Mouse (Mus musculus) liver, embryonic 14.5 days (tissue): ENCODE data around the gene Pfn1. TPM values are rescaled to one million over a fixed set of nuclear protein-coding genes. Genes with fewer than 3 reads are reported as not detected.
A peak's percentile ranks its signal among the peaks of the same experiment; 100 is the strongest.

Experiments
- ATAC-seq: fragments of 200-750 bp; cut with Nextera tagmentation; 2 replicates; pipeline ENCODE4 v1.8.0; 2017; ENCODE audit warnings: moderate number of reproducible peaks, mild to moderate bottlenecking, moderate library complexity; ENCODE audit not compliant: insufficient read depth
- DNase-seq, 3 experiments: peaks; one replicate each; pipeline ENCODE4 v3.0.0-alpha.2; 2012 to 2013; ENCODE audit warnings: low read depth in 3 of 3, low spot score in 3 of 3
- H3K27ac ChIP-seq: fragments of 300-500 bp; sonication (generic); 2 replicates; pipeline ENCODE4 v1.5.1; 2014; ENCODE audit warnings: moderate library complexity, mild to moderate bottlenecking, control low read depth, inconsistent platforms
- H3K27me3 ChIP-seq: fragments of 300-500 bp; sonication (generic); 2 replicates; pipeline ENCODE4 v1.6.1; 2014; ENCODE audit warnings: mild to moderate bottlenecking, low read length, moderate library complexity; ENCODE audit not compliant: control insufficient read depth, insufficient read depth
- H3K36me3 ChIP-seq: fragments of 300-500 bp; sonication (generic); replicated peaks from 2 replicates; pipeline ENCODE4 v1.6.1; 2014; ENCODE audit warnings: low read depth; ENCODE audit not compliant: control insufficient read depth, insufficient read depth
- H3K4me1 ChIP-seq, 2 experiments: fragments of 200-500 bp in 1 of 2; fragments of 300-500 bp in 1 of 2; sonication (generic) in 1 of 2; replicated peaks; 2 replicates each; pipeline ENCODE4 v1.6.1; 2012 to 2014; ENCODE audit warnings: antibody characterized with exemption in 1 of 2, inconsistent platforms in 1 of 2, low read length in 1 of 2; ENCODE audit not compliant: control insufficient read depth in 2 of 2, insufficient read depth in 2 of 2
- H3K4me2 ChIP-seq: fragments of 300-500 bp; sonication (generic); 2 replicates; pipeline ENCODE4 v1.6.1; 2014; ENCODE audit warnings: low read depth, mild to moderate bottlenecking, control low read depth, moderate library complexity
- H3K4me3 ChIP-seq, 2 experiments: fragments of 200-500 bp in 1 of 2; fragments of 300-500 bp in 1 of 2; sonication (generic) in 1 of 2; 2 replicates each; pipeline ENCODE4 v1.5.1; 2012 to 2014; ENCODE audit warnings: low read depth in 2 of 2, low read length in 2 of 2, mild to moderate bottlenecking in 2 of 2, control low read depth in 1 of 2, inconsistent platforms in 1 of 2, moderate library complexity in 1 of 2; ENCODE audit not compliant: insufficient read depth in 1 of 2
- H3K9ac ChIP-seq: fragments of 300-500 bp; sonication (generic); replicated peaks from 2 replicates; pipeline ENCODE4 v1.6.1; 2014; ENCODE audit warnings: mild to moderate bottlenecking, control low read depth, moderate library complexity
- H3K9me3 ChIP-seq: fragments of 300-500 bp; sonication (generic); 2 replicates; pipeline ENCODE4 v1.6.1; 2016; ENCODE audit warnings: low read length, mixed read lengths; ENCODE audit not compliant: control insufficient read depth
- CTCF ChIP-seq: IDR thresholded peaks from 2 replicates; pipeline ENCODE4 v1.5.1; 2016; ENCODE audit warnings: antibody characterized with exemption, low read depth, control low read depth
- EP300 ChIP-seq: IDR thresholded peaks from 2 replicates; pipeline ENCODE4 v1.6.1; 2016; ENCODE audit warnings: antibody characterized with exemption, low read depth
- WGBS: fragments of 180-500 bp; shearing (Covaris S2); extraction: QIAGEN DNeasy Blood & Tissue Kit; methylation state at CpG from one replicate; pipeline ENCODE4 v1.1.7; 2014; ENCODE audit not compliant: insufficient replicate concordance; 5-methylcytosine and 5-hydroxymethylcytosine counted together
- polyA plus RNA-seq, 2 experiments: library from polyadenylated mRNA; depleted of rRNA in 1 of 2; stranded (reverse) in 1 of 2; unstranded in 1 of 2; fragments of >200 nt; fragmentation: Nextera tagmentation in 1 of 2; extraction: Ambion mirVana in 1 of 2; gene quantifications; 2 replicates each; pipeline versions ENCODE4 v1.2.1 to v1.2.3; 2012 to 2014

Pfn1 gene
- polyA plus RNA-seq, 2 experiments, result 421 to 957 TPM

- DNase-seq (peak; percentile 59 to 66 (median 63)), ATAC-seq (no peak)
- H3K27me3 ChIP-seq, result no peaks in the 10 kb centered on the region
- H3K4me1 ChIP-seq, result peaks cover 9 to 12% of the 10 kb centered on the region in 2 experiments
- H3K36me3 ChIP-seq, result peaks cover 6% of the 10 kb centered on the region
- TF ChIP-seq CTCF, result peak; percentile 63
- TF ChIP-seq EP300, result no peak
- 1% methylated on average over 31 of the region's 31 CpGs for WGBS
- peak overlapping the region; percentile 79 to 93 for H3K4me3 ChIP-seq
- peak overlapping the region; percentile 81 for H3K9ac ChIP-seq
- peak overlapping the region; percentile 74 for H3K27ac ChIP-seq
- H3K4me2 ChIP-seq, result peak overlapping the region; percentile 91
- H3K9me3 ChIP-seq, result no peaks in the 10 kb centered on the region
Observed at GRCm38 (mm10) chr11:70669582-70670345, 15.3 kb upstream of the Pfn1 start.

GRCm38 (mm10) chr11:70668771-70669505 lies 14.5 kb upstream of the Pfn1 start, which contains the start of gene Spag7:
Spag7 (minus strand) TSS chr11:70669416.
- peak within 1 kb of the TSS; percentile 79 to 93 for H3K4me3 ChIP-seq
- ATAC-seq, result peak; percentile 90
- no peaks in the 10 kb centered on the region for H3K27me3 ChIP-seq
- H3K9me3 ChIP-seq, result no peaks in the 10 kb centered on the region
- peak within 1 kb of the TSS; percentile 91 for H3K4me2 ChIP-seq
- peaks cover 12% of the 10 kb centered on the region for H3K36me3 ChIP-seq
- peaks cover 9 to 12% of the 10 kb centered on the region in 2 experiments for H3K4me1 ChIP-seq
- under 1% methylated on average over 44 of the region's 44 CpGs for WGBS
- H3K27ac ChIP-seq, result peak within 1 kb of the TSS; percentile 89
- TF ChIP-seq EP300, result peak; percentile 57
- no peak; the same call in 1 of the 2 replicates for TF ChIP-seq CTCF
- H3K9ac ChIP-seq, result peak within 1 kb of the TSS; percentile 81
- peak; percentile 99 to 100 (median 100) for DNase-seq

- peak overlapping the region; percentile 91 for H3K4me2 ChIP-seq
- H3K4me1 ChIP-seq, result peaks cover 9 to 12% of the 10 kb centered on the region in 2 experiments
- TF ChIP-seq CTCF (no peak), EP300 (no peak)
- H3K27me3 ChIP-seq, result no peaks in the 10 kb centered on the region
- H3K36me3 ChIP-seq, result peaks cover 12% of the 10 kb centered on the region
- ATAC-seq (peak; percentile 67), DNase-seq (no peak)
- under 1% methylated on average over 15 of the region's 15 CpGs for WGBS
- peak overlapping the region; percentile 81 for H3K9ac ChIP-seq
- H3K4me3 ChIP-seq, result peak overlapping the region; percentile 79 to 93
- no peaks in the 10 kb centered on the region for H3K9me3 ChIP-seq
- peak overlapping the region; percentile 89 for H3K27ac ChIP-seq
Observed at GRCm38 (mm10) chr11:70668335-70668770, 13.9 kb upstream of the Pfn1 start.

- 62% methylated on average over 14 of the region's 14 CpGs for WGBS
- no peak for ATAC-seq
- no peaks in the 10 kb centered on the region for H3K27me3 ChIP-seq
- H3K9ac ChIP-seq, result peak overlapping the region; percentile 81
- H3K9me3 ChIP-seq, result no peaks in the 10 kb centered on the region
- H3K27ac ChIP-seq, result peak overlapping the region; percentile 89
- DNase-seq, result no peak
- peaks cover 9 to 12% of the 10 kb centered on the region in 2 experiments for H3K4me1 ChIP-seq
- peaks cover 17% of the 10 kb centered on the region for H3K36me3 ChIP-seq
- H3K4me3 ChIP-seq, result peak overlapping the region; percentile 79 to 93
- TF ChIP-seq EP300, result no peak
- no peak for TF ChIP-seq CTCF
- H3K4me2 ChIP-seq, result peak overlapping the region; percentile 91
Observed at GRCm38 (mm10) chr11:70667271-70668150, 13.1 kb upstream of the Pfn1 start.
